Comparison of ENCODE assay signal across 8 mouse cellular contexts in genomic region chr11:6414751-6415550, GRCm38 (mm10). TPM values are rescaled to one million over a fixed set of nuclear protein-coding genes. Genes with fewer than 3 reads are reported as not detected.
DNase-seq lines count a peak whose midpoint lies in the region; ATAC-seq and TF ChIP-seq lines count a peak whose summit lies in the region.

Gene Ppia (plus strand): TSS chr11:6415443.

- peak within 1 kb of the TSS; percentile 99 for H3K27ac ChIP-seq in testis, adult 2 months (ENCODE audit: control insufficient read depth, insufficient read depth, low read depth, low read length)
- H3K27ac ChIP-seq in brown adipose tissue, adult 24 weeks (replicated peaks; ENCODE audit: low read depth, low read length): peak within 1 kb of the TSS; percentile 97
- H3K27ac ChIP-seq in hindbrain, embryonic 16.5 days (ENCODE audit: low read depth, low read length): peak within 1 kb of the TSS; percentile 98
- H3K27ac ChIP-seq in liver, embryonic 11.5 days (ENCODE audit: low read depth, low read length): peak within 1 kb of the TSS; percentile 100
- H3K27ac ChIP-seq in neural tube, embryonic 11.5 days (ENCODE audit: low read depth, low read length): peak within 1 kb of the TSS; percentile 85

- no peaks in the 10 kb centered on the region; the same call in 1 of the 2 replicates for H3K36me3 ChIP-seq in testis, adult 2 months (ENCODE audit: control insufficient read depth, insufficient read depth, low read length)
- peaks cover 11% of the 10 kb centered on the region for H3K36me3 ChIP-seq in hindbrain, embryonic 16.5 days (ENCODE audit: control insufficient read depth, insufficient read depth, low read length)
- peaks cover 20% of the 10 kb centered on the region for H3K36me3 ChIP-seq in liver, embryonic 11.5 days (ENCODE audit: control insufficient read depth, insufficient read depth, low read length)
- H3K36me3 ChIP-seq in neural tube, embryonic 11.5 days (ENCODE audit: control insufficient read depth, insufficient read depth, low read length): peaks cover 7% of the 10 kb centered on the region

- 12% methylated on average over 21 of the region's 21 CpGs for WGBS in hindbrain, embryonic 16.5 days
- WGBS in liver, embryonic 11.5 days: 8% methylated on average over 21 of the region's 21 CpGs
- 9% methylated on average over 21 of the region's 21 CpGs for whole genome bisulfite sequencing in neural tube, embryonic 11.5 days

- peak within 1 kb of the TSS; percentile 99 for H3K4me3 ChIP-seq in testis, adult 2 months (ENCODE audit: control insufficient read depth, low read depth, low read length)
- peak within 1 kb of the TSS; percentile 91 for H3K4me3 ChIP-seq in brown adipose tissue, adult 24 weeks (ENCODE audit: insufficient read depth, low read depth, low read length)
- H3K4me3 ChIP-seq in hindbrain, embryonic 16.5 days (ENCODE audit: low read length): peak within 1 kb of the TSS; percentile 98
- peak within 1 kb of the TSS; percentile 95 for H3K4me3 ChIP-seq in liver, embryonic 11.5 days (ENCODE audit: low read depth, low read length)
- H3K4me3 ChIP-seq in neural tube, embryonic 11.5 days (ENCODE audit: low read depth, low read length): peak within 1 kb of the TSS; percentile 81

- H3K9ac ChIP-seq in hindbrain, embryonic 16.5 days (ENCODE audit: low read depth, low read length): peak within 1 kb of the TSS; percentile 93
- peak within 1 kb of the TSS; percentile 99 for H3K9ac ChIP-seq in liver, embryonic 11.5 days (ENCODE audit: low read depth, low read length)
- peak within 1 kb of the TSS; percentile 97 for H3K9ac ChIP-seq in neural tube, embryonic 11.5 days (ENCODE audit: low read length)

- no peak for TF ChIP-seq POLR2A in testis, adult 2 months (IDR thresholded peaks at IDR 0.05; ENCODE audit: control insufficient read depth, low read depth, low read length)

- TF ChIP-seq CTCF in testis, adult 2 months (IDR thresholded peaks at IDR 0.05; ENCODE audit: control insufficient read depth, insufficient read depth, insufficient replicate concordance, low read depth, low read length): no peak

- peak; percentile 64 for ATAC-seq in hindbrain, embryonic 16.5 days
- peak; percentile 58 for ATAC-seq in liver, embryonic 11.5 days (replicated peaks; ENCODE audit: low FRiP score)
- ATAC-seq in neural tube, embryonic 11.5 days (ENCODE audit: insufficient read depth, low FRiP score, low TSS enrichment): peak; percentile 59

- H3K4me1 ChIP-seq in testis, adult 2 months (ENCODE audit: control insufficient read depth, insufficient read depth, low read length): peaks cover 10% of the 10 kb centered on the region
- H3K4me1 ChIP-seq in brown adipose tissue, adult 24 weeks (ENCODE audit: control insufficient read depth, insufficient read depth, insufficient read length, low read length): peaks cover 6% of the 10 kb centered on the region; the same call in 1 of the 2 replicates
- peaks cover 24% of the 10 kb centered on the region for H3K4me1 ChIP-seq in hindbrain, embryonic 16.5 days (ENCODE audit: control insufficient read depth, insufficient read depth, low read depth, low read length)
- H3K4me1 ChIP-seq in liver, embryonic 11.5 days (replicated peaks; ENCODE audit: control insufficient read depth, insufficient read depth, low read length): peaks cover 27% of the 10 kb centered on the region
- peaks cover 17% of the 10 kb centered on the region for H3K4me1 ChIP-seq in neural tube, embryonic 11.5 days (ENCODE audit: control insufficient read depth, insufficient read depth, low read length)

- no peaks in the 10 kb centered on the region for H3K27me3 ChIP-seq in testis, adult 2 months (ENCODE audit: control insufficient read depth, insufficient read depth, low read length)
- H3K27me3 ChIP-seq in hindbrain, embryonic 16.5 days (replicated peaks; ENCODE audit: control insufficient read depth, insufficient read depth, low read length): no peaks in the 10 kb centered on the region
- H3K27me3 ChIP-seq in liver, embryonic 11.5 days (replicated peaks; ENCODE audit: control insufficient read depth, insufficient read depth, low read length): no peaks in the 10 kb centered on the region
- no peaks in the 10 kb centered on the region for H3K27me3 ChIP-seq in neural tube, embryonic 11.5 days (ENCODE audit: control insufficient read depth, insufficient read depth, low read length)

- peak within 1 kb of the TSS; percentile 90 for H3K4me2 ChIP-seq in hindbrain, embryonic 16.5 days (ENCODE audit: low read length)
- H3K4me2 ChIP-seq in liver, embryonic 11.5 days: peak within 1 kb of the TSS; percentile 97
- H3K4me2 ChIP-seq in neural tube, embryonic 11.5 days (ENCODE audit: low read depth): peak within 1 kb of the TSS; percentile 95

- no peaks in the 10 kb centered on the region for H3K9me3 ChIP-seq in hindbrain, embryonic 16.5 days (ENCODE audit: control insufficient read depth, low read length)
- peaks cover 5% of the 10 kb centered on the region; the same call in 1 of the 2 replicates for H3K9me3 ChIP-seq in liver, embryonic 11.5 days (ENCODE audit: control insufficient read depth, low read length)
- H3K9me3 ChIP-seq in neural tube, embryonic 11.5 days (ENCODE audit: control insufficient read depth, low read length): no peaks in the 10 kb centered on the region

- DNase-seq in testis, postnatal 10 days (ENCODE audit: low spot score): no peak
- no peak for DNase-seq in gastrocnemius, adult 8-10 months (ENCODE audit: low spot score in 2 of 2)
- no peak for DNase-seq in liver, embryonic 11.5 days (ENCODE audit: low spot score)
- DNase-seq in neural tube, embryonic 11.5 days (ENCODE audit: low spot score): peak; percentile 28
- DNase-seq in ovary, adult 18-20 months (ENCODE audit: low spot score): no peak

RNA-seq across cellular contexts. Expression of gene Ppia, which starts in this region (rescaled TPM):
- polyA plus RNA-seq in testis, adult 2 months (2012; rRNA removed): 609 and 709 TPM in 2 replicates
- 1,997 and 2,277 TPM in 2 replicates for polyA plus RNA-seq in brown adipose tissue, adult 24 weeks (2012; ENCODE audit: insufficient read depth, insufficient read length, missing spikeins)
- total RNA-seq in gastrocnemius, adult 8-10 months (2022): 100 to 1,000 TPM; 189 to 256 (median 213) TPM
- polyA plus RNA-seq in hindbrain, embryonic 16.5 days (2015; fragmentation: Nextera tagmentation; extraction: Ambion mirVana): 4,094 and 4,423 TPM in 2 replicates
- polyA plus RNA-seq in liver, embryonic 11.5 days (2014; fragmentation: Nextera tagmentation; extraction: Ambion mirVana): 5,363 and 5,401 TPM in 2 replicates
- polyA plus RNA-seq in neural tube, embryonic 11.5 days (2014; fragmentation: Nextera tagmentation; extraction: Ambion mirVana): 4,780 and 5,005 TPM in 2 replicates
